Mouse (Mus musculus) embryonic fibroblast, embryonic 13.5 days (primary cell): ENCODE measurements around the gene Prss30.

ENCODE experiments used
- CTCF ChIP-seq: IDR thresholded peaks from 2 replicates; pipeline ENCODE4 v1.5.1; 2011; ENCODE audit warnings: mild to moderate bottlenecking, control low read depth, low read length, moderate library complexity, borderline replicate concordance; ENCODE audit not compliant: insufficient read depth
- POLR2A ChIP-seq: IDR thresholded peaks from 2 replicates; pipeline ENCODE4 v1.6.1; 2011; ENCODE audit warnings: low read depth, mild to moderate bottlenecking, control low read depth, low read length, moderate library complexity

DNA sequence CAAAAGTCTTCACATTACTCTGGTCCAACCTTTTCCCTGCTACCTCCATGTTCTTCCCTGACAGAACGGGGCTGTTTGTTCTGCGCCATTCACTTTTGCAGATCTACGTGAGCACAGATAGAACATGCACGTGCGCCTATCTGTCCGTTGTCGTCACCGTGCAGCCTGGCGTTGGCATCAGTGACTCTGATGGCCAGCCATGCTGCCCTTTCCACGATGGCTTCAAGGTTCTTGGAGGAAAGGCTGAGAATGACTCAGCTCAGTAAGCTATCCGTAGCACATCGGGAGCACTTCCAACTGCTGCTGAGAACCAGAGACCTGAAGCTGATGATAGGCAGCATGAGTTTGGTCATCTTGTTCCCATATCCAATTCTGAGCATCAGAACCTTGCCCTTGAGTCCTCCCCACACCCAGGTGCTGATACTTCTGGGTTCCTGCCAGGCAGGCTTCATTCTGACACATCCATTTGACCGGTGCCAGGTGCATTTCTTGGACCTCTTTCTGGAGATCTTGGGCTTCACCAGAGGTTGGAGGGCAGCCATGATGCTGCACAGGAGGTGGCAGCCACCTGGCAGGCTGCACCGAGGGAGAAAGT lies 23.8 kb upstream of the Prss30 start:
- TF ChIP-seq CTCF (no peak), POLR2A (no peak)
